Mouse (Mus musculus) cerebellum, postnatal 25 days (tissue): Measurements from ENCODE around the gene Shisal2b.
A peak's percentile ranks its signal among the peaks of the same experiment; 100 is the strongest.

Experiments used
- DNase-seq, 2 experiments: peaks; one replicate each; pipeline ENCODE4 v3.0.0; 2021; ENCODE audit warnings: mixed read lengths in 2 of 2

Shisal2b gene

DNA sequence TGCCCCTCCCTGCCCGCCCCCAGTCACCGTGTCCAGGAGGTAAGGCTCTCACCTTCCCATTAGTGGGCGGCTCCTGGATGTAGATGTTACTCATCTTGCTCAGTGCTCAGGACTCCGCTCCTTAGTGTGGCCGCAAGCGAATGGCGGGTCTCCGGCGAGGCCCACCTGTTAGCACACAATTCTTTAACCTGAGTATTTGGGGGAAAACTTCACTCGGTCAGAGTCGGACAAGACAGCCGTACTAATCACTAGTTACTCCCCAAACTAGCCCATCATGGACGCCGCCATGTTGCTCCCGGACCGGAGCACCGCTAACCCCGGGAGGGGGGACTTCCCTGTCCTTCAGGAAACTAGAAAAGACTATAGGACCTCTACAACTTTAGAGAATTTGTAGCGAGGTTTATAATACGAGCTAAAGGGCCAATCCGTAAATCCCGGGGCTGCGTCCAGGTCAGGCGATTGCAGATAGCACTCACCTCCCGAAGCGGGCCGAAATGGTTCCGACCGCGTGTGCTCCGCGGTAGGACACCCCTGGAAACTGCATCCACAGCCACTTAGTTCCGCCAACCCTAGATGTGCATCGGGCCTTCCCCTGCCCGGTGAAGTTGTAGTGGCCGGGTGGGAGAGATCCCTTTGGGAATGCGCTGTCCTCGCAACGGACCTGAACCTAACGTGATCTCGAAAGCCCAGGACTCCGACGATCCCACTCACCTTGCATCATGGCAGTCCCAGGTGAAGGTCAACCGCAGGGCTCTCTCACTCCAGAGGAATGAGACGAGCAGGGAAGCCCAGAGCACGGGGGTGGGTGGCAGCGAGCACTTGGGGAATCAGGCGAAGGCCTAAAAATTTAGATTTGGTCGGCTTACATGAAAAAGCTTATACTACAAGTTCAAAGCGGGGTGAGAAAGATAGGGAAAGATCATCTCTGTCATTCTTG, 46.8 kb downstream of the Shisal2b start, which contains the start of gene Cwc27:
Cwc27 (minus strand) TSS at position 508 of the 937 bp plus-strand sequence.
- peak; percentile 86 to 91 for DNase-seq

DNA sequence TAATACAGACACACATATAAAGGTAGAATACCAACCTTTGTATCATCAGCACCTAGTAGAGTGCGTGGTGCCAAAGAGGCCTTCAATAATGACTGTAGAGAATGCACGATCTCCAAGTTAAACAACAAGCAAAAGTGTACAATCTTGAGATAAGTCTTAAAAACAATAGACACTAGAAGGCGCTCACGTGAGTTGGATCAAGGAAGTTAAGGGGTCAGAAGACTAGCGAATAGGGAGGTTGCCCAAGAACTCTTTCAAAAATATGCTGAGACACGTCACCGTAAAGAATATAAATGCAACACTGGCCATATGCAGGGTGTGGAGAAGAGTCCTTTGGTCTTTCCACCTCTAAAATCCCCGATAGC, 47.4 kb downstream of the Shisal2b start:
- no peak for DNase-seq

DNA sequence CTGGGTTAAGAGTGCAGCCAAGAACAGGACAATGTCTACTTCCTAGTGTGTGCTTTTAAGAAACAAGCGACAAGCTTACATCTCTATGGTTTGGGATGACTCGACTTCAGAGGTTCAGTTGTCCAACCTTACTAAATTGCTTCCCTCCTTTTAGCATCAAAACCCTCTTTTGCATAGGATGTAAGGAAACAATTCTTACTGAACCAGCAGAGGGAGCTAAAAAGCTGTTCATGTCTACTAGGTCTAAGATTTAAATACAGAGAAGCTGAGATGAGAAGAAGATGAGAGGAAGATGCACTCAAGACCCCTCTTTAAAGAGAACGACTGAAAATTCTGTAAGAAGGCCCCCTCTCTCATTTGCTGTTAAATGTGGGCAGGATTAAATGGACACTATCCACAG, 58.0 kb downstream of the Shisal2b start:
- no peak for DNase-seq

DNA sequence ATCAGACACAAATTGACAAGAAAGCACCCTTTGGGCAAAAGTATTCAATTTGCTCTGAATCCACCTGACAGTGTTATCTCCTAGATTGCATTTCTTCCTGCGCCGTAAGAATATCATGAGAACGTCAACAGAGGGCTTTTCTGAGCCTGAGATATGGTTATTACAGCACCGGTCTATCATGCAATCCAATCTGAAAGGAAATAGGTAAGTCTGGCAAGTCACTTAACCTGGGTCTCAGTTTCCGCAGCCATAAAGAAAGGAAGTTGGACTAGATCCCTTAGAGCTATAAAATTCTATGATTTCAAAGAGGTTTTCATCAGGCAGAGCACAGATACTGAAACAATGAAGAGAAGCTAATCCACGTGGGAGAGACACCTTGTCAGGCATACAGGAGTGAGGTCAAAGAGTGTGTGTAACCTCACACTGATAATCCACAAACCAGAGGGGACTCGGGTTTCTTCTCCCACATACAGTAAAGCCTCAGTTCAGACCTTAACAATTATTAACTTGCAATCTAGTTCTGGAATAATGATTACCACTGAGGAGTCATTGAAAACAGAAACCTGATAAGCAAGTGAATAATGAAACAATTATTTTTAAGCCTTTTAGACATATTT, 64.0 kb downstream of the Shisal2b start:
- DNase-seq: no peak

DNA sequence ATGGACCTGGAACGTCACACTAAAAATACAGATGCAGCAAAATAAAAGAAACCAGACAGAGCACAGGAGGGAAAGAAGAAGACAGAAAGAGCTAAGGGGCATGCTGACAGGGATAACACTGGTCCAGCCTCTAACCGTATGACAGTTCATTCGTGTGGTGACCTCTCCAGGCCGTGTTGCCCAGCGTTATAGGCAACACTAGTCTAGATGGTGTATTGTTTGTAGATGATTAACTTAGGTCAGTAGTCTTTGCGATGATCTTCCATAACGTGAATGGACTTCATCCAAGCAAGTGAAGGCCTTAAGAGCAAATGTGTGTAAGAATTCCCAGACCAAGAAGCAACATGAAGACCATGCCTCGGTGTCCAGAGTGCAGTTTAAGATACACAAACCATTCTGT, 64.6 kb downstream of the Shisal2b start:
- DNase-seq: no peak
